Mouse (Mus musculus) megakaryocyte-erythroid progenitor cell, adult 5-6 weeks (primary cell): ENCODE results near the gene Rasgrp2. TPM values are rescaled to one million over a fixed set of nuclear protein-coding genes. Genes with fewer than 3 reads are reported as not detected.

Experiments used
- ATAC-seq: replicated peaks from 2 replicates; pipeline ENCODE4 v1.8.0; 2016; ENCODE audit warnings: mild to moderate bottlenecking, inconsistent platforms; ENCODE audit not compliant: severe bottlenecking, poor library complexity, low FRiP score, low TSS enrichment
- total RNA-seq, 2 experiments: library from RNA; stranded (forward) in 1 of 2; stranded (reverse) in 1 of 2; fragments of 200-1000, 215-1000 nt in 1 of 2; fragments of >200 nt in 1 of 2; fragmentation: Nextera tagmentation in 1 of 2; gene quantifications; 2 replicates each; pipeline ENCODE4 v1.2.3; 2014 to 2017

The Rasgrp2 gene
- total RNA-seq, 2 experiments from 2014 or later: 21.6 to 64.6 TPM

- ATAC-seq: peak; percentile 62; the same call in 1 of the 2 replicates
These were observed 2.1 kb downstream of the Rasgrp2 start for GRCm38 (mm10) chr19:6401131-6401815.

GRCm38 (mm10) chr19:6401951-6402350, 2.8 kb downstream of the Rasgrp2 start:
- no peak for ATAC-seq

- no peak for ATAC-seq
These were observed 4.7 kb downstream of the Rasgrp2 start for GRCm38 (mm10) chr19:6403869-6404268.

GRCm38 (mm10) chr19:6405433-6405832, 6.3 kb downstream of the Rasgrp2 start:
- no peak for ATAC-seq

GRCm38 (mm10) chr19:6407109-6407508, 8.0 kb downstream of the Rasgrp2 start:
- ATAC-seq: no peak

- no peak for ATAC-seq
These were observed 8.8 kb downstream of the Rasgrp2 start for GRCm38 (mm10) chr19:6407816-6408510.

- 0 out of 2 replicates have a peak, but pooled peaks have one; percentile 25 for ATAC-seq
These were observed 9.6 kb downstream of the Rasgrp2 start for GRCm38 (mm10) chr19:6408749-6409148.

GRCm38 (mm10) chr19:6409176-6409575, 10.0 kb downstream of the Rasgrp2 start:
- no peak for ATAC-seq

GRCm38 (mm10) chr19:6409936-6410335, 10.8 kb downstream of the Rasgrp2 start:
- ATAC-seq: no peak

GRCm38 (mm10) chr19:6412798-6413197, 13.7 kb downstream of the Rasgrp2 start:
- no peak for ATAC-seq

GRCm38 (mm10) chr19:6415454-6415853, 16.3 kb downstream of the Rasgrp2 start:
- no peak for ATAC-seq

GRCm38 (mm10) chr19:6416124-6416770, 17.1 kb downstream of the Rasgrp2 start:
- ATAC-seq: no peak

- ATAC-seq: no peak
These were observed 18.0 kb downstream of the Rasgrp2 start for GRCm38 (mm10) chr19:6416894-6417761.

GRCm38 (mm10) chr19:6418233-6418879, 19.2 kb downstream of the Rasgrp2 start, which contains the start of gene Nrxn2:
Nrxn2 (plus strand) TSS chr19:6418731.
- ATAC-seq: peak; percentile 74

- ATAC-seq: no peak
These were observed 20.0 kb downstream of the Rasgrp2 start for GRCm38 (mm10) chr19:6418984-6419692.

- no peak for ATAC-seq
These were observed 20.7 kb downstream of the Rasgrp2 start for GRCm38 (mm10) chr19:6419805-6420310.

GRCm38 (mm10) chr19:6420481-6421210, 21.5 kb downstream of the Rasgrp2 start:
- ATAC-seq: no peak

GRCm38 (mm10) chr19:6421211-6421590, 22.1 kb downstream of the Rasgrp2 start:
- ATAC-seq: no peak
